Mouse (Mus musculus) kidney, embryonic 15.5 days (tissue): Measurements from ENCODE around the gene 1700019A02Rik. TPM values are rescaled to one million over a fixed set of nuclear protein-coding genes. Genes with fewer than 3 reads are reported as not detected.

Experiments
- ATAC-seq: fragments of 200-750 bp; cut with Nextera tagmentation; replicated peaks from 2 replicates; pipeline ENCODE4 v1.8.0; 2017; ENCODE audit warnings: moderate TSS enrichment; ENCODE audit not compliant: low FRiP score
- H3K27ac ChIP-seq: fragments of 300-500 bp; sonication (generic); 2 replicates; pipeline ENCODE4 v1.5.1; 2015; ENCODE audit warnings: mild to moderate bottlenecking, inconsistent platforms
- H3K27me3 ChIP-seq: fragments of 300-500 bp; sonication (generic); 2 replicates; pipeline ENCODE4 v1.6.1; 2015; ENCODE audit warnings: inconsistent platforms
- H3K36me3 ChIP-seq: fragments of 300-500 bp; sonication (generic); 2 replicates; pipeline ENCODE4 v1.6.1; 2015; ENCODE audit warnings: inconsistent platforms
- H3K4me1 ChIP-seq: fragments of 300-500 bp; sonication (generic); 2 replicates; pipeline ENCODE4 v1.6.1; 2015; ENCODE audit warnings: inconsistent platforms
- H3K4me2 ChIP-seq: fragments of 300-500 bp; sonication (generic); 2 replicates; pipeline ENCODE4 v1.6.1; 2015; ENCODE audit warnings: moderate library complexity, mild to moderate bottlenecking, inconsistent platforms
- H3K4me3 ChIP-seq: fragments of 300-500 bp; sonication (generic); replicated peaks from 2 replicates; pipeline ENCODE4 v1.5.1; 2015; ENCODE audit warnings: mild to moderate bottlenecking, inconsistent platforms
- H3K9ac ChIP-seq: fragments of 300-500 bp; sonication (generic); 2 replicates; pipeline ENCODE4 v1.6.1; 2015; ENCODE audit warnings: mild to moderate bottlenecking, inconsistent platforms
- H3K9me3 ChIP-seq: fragments of 300-500 bp; sonication (generic); replicated peaks from 2 replicates; pipeline ENCODE4 v1.6.1; 2016; ENCODE audit warnings: inconsistent platforms
- WGBS: fragments of 180-500 bp; shearing (Covaris S2); methylation state at CpG from one replicate; pipeline ENCODE4 v1.1.7; 2015; ENCODE audit warnings: mixed read lengths; 5-methylcytosine and 5-hydroxymethylcytosine counted together
- polyA plus RNA-seq: library from polyadenylated mRNA; unstranded; fragments of >200 nt; fragmentation: Nextera tagmentation; extraction: Ambion mirVana; gene quantifications from 2 replicates; pipeline ENCODE4 v1.2.1, GENCODE M21; 2015

The 1700019A02Rik gene
- polyA plus RNA-seq, 1 experiment from 2014 or later = not detected

GRCm38 (mm10) chr1:53110561-53110960, 76.9 kb downstream of the 1700019A02Rik start:
- no peak overlapping the region for H3K4me3 ChIP-seq
- no peaks in the 10 kb centered on the region for H3K36me3 ChIP-seq
- no peaks in the 10 kb centered on the region for H3K27me3 ChIP-seq
- no peak overlapping the region for H3K9ac ChIP-seq
- H3K4me2 ChIP-seq = no peak overlapping the region
- H3K27ac ChIP-seq = no peak overlapping the region
- H3K9me3 ChIP-seq = no peaks in the 10 kb centered on the region
- WGBS = 91% methylated on average over 1 of the region's 1 CpGs
- H3K4me1 ChIP-seq = no peaks in the 10 kb centered on the region
- ATAC-seq = no peak

Other genes starting within 250 kb of the 1700019A02Rik start
- gene 1700019D03Rik, start 167.5 kb downstream of the 1700019A02Rik start, polyA plus RNA-seq = 8.5 and 8.6 TPM in 2 replicates
- gene Mstn, start 126.0 kb downstream of the 1700019A02Rik start, polyA plus RNA-seq = 0.38 and 0.72 TPM in 2 replicates
- 18.6 and 19.1 TPM in 2 replicates for gene Pms1, start 109.4 kb upstream of the 1700019A02Rik start, polyA plus RNA-seq
- gene Ormdl1, start 109.5 kb upstream of the 1700019A02Rik start, polyA plus RNA-seq = 42.7 and 42.9 TPM in 2 replicates
- gene Gm28778, start 109.5 kb upstream of the 1700019A02Rik start, polyA plus RNA-seq = not detected in 2 replicates
- 19.3 and 23.2 TPM in 2 replicates for gene Osgepl1, start 126.0 kb upstream of the 1700019A02Rik start, polyA plus RNA-seq
- 3.1 TPM in 1 of 2 replicates, not detected in the other for gene Asdurf, start 165.0 kb upstream of the 1700019A02Rik start, polyA plus RNA-seq
- gene Gm28551, start 165.0 kb upstream of the 1700019A02Rik start, polyA plus RNA-seq = 0.65 and 0.77 TPM in 2 replicates
- 69.5 and 70.4 TPM in 2 replicates for gene Asnsd1, start 165.1 kb upstream of the 1700019A02Rik start, polyA plus RNA-seq